Mouse (Mus musculus): Measurements from ENCODE around the gene Cst3.
A peak's percentile ranks its signal among the peaks of the same experiment; 100 is the strongest.

Gene Cst3

GRCm38 (mm10) chr2:148875335-148875811 is at the start of gene Cst3:
Cst3 (minus strand) TSS chr2:148875692.
- Histone ChIP-seq H3K27me3 (ENCODE audit: control insufficient read depth, insufficient read depth, low read length, poor library complexity, severe bottlenecking) (no peaks in the 10 kb centered on the region), H3K36me3 (ENCODE audit: control insufficient read depth, insufficient read depth, low read length, poor library complexity, severe bottlenecking) (peaks cover 2% of the 10 kb centered on the region)
- peak; percentile 83 for DNase-seq (ENCODE audit: low read depth, low spot score)

DNA sequence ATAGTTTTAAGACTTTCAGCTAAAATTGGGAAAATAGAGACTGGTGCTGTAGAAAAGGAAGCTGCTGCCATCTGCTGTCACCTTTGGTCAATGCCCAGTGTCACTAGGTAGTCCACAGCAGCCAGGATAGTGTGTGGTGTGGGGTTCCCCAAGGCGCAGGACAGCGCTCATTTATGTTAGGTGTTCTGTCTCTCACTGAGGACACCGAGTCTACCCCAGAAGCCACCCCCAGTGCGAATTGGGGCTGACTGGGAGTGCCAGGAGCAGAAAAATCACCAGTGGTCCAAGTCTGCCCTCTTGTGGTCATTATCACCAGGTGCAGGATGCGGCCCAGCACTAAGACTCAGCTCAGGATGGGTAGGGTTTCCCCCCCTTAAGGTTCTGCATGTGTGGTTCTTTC is 26.8 kb upstream of the Cst3 start:
- H3K36me3 ChIP-seq (ENCODE audit: control insufficient read depth, insufficient read depth, low read length, poor library complexity, severe bottlenecking): no peaks in the 10 kb centered on the region
- DNase-seq (ENCODE audit: low read depth, low spot score): peak; percentile 84
- H3K27me3 ChIP-seq (ENCODE audit: control insufficient read depth, insufficient read depth, low read length, poor library complexity, severe bottlenecking): no peaks in the 10 kb centered on the region

- Histone ChIP-seq H3K36me3 (ENCODE audit: control insufficient read depth, insufficient read depth, low read length, poor library complexity, severe bottlenecking) (no peaks in the 10 kb centered on the region), H3K27me3 (ENCODE audit: control insufficient read depth, insufficient read depth, low read length, poor library complexity, severe bottlenecking) (no peaks in the 10 kb centered on the region)
- no peak for DNase-seq (ENCODE audit: low read depth, low spot score)
Observed at GRCm38 (mm10) chr2:148900305-148900704, 24.8 kb upstream of the Cst3 start.

- Histone ChIP-seq H3K36me3 (ENCODE audit: control insufficient read depth, insufficient read depth, low read length, poor library complexity, severe bottlenecking) (no peaks in the 10 kb centered on the region), H3K27me3 (ENCODE audit: control insufficient read depth, insufficient read depth, low read length, poor library complexity, severe bottlenecking) (no peaks in the 10 kb centered on the region; the same call in 1 of the 2 replicates)
- no peak for DNase-seq (ENCODE audit: low read depth, low spot score)
Observed at GRCm38 (mm10) chr2:148896219-148896618, 20.7 kb upstream of the Cst3 start.

DNA sequence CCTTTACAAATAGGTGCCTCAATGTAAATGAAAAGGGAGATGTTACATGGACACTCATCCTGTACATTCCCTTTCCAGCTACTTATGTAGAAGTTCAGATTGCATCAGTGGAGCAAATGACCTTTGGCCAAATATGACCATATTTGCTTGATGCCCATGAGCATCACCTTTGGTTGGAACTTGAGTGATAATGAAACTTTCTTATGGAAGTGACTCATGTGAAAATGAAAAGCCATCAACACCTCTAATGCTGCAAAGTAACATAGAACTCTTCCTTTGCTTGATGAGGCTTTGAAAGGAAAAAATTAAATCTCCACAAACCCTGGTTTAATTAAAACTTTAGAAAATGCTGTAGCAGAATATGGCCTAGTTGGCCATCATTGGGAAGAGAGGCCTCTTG is 17.6 kb upstream of the Cst3 start:
- Histone ChIP-seq H3K36me3 (ENCODE audit: control insufficient read depth, insufficient read depth, low read length, poor library complexity, severe bottlenecking) (no peaks in the 10 kb centered on the region), H3K27me3 (ENCODE audit: control insufficient read depth, insufficient read depth, low read length, poor library complexity, severe bottlenecking) (no peaks in the 10 kb centered on the region; the same call in 1 of the 2 replicates)
- no peak for DNase-seq (ENCODE audit: low read depth, low spot score)

DNA sequence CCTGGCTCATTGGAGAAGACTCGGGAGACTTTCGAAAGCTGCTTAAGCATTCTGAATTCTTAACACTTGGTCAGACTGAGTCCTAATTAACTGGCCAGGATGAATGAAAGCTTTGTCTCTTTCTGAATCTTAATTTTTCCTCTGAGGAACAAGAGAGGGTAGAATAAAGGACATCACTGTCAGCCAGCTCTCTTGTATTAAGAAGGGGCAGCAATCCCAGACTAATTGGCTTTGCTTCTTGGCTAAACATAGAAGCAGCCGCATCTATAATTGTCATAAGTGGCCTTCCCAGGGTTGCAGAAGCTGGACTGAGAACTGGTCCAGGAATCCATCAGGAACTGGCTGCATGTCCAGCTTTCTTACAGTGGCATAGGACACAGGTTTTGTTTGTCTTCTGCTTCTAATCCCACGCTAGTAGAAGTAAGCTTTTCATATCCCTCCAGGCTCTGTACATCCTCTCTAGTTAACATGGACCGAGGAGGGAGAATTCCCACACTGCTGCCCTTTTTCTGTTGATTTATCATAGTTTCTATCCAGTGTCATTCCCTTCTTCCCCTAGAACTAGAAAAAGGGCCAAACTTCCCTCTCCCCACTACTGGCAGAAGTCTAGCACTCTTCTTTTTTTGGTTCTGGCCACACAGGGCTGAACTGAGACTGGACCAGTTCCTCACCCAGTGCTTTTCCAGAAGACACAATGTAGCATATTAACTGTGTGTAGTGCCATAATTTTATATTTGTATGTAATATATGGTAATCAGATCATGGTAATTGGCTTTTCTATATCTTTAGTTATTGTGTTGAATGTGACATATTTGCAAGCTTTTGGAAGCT is 14.7 kb upstream of the Cst3 start:
- DNase-seq (ENCODE audit: low read depth, low spot score): no peak
- no peaks in the 10 kb centered on the region for H3K36me3 ChIP-seq (ENCODE audit: control insufficient read depth, insufficient read depth, low read length, poor library complexity, severe bottlenecking)

GRCm38 (mm10) chr2:148889331-148890010 is 14.0 kb upstream of the Cst3 start:
- DNase-seq (ENCODE audit: low read depth, low spot score): no peak
- no peaks in the 10 kb centered on the region for H3K36me3 ChIP-seq (ENCODE audit: control insufficient read depth, insufficient read depth, low read length, poor library complexity, severe bottlenecking)
- H3K27me3 ChIP-seq (ENCODE audit: control insufficient read depth, insufficient read depth, low read length, poor library complexity, severe bottlenecking): no peaks in the 10 kb centered on the region; the same call in 1 of the 2 replicates

More for the DNA sequence above, 14.7 kb upstream of the Cst3 start:
- H3K27me3 ChIP-seq (ENCODE audit: control insufficient read depth, insufficient read depth, low read length, poor library complexity, severe bottlenecking): no peaks in the 10 kb centered on the region; the same call in 1 of the 2 replicates

- no peaks in the 10 kb centered on the region for H3K36me3 ChIP-seq (ENCODE audit: control insufficient read depth, insufficient read depth, low read length, poor library complexity, severe bottlenecking)
- DNase-seq (ENCODE audit: low read depth, low spot score): no peak
Observed at GRCm38 (mm10) chr2:148888872-148889271, 13.4 kb upstream of the Cst3 start.

GRCm38 (mm10) chr2:148884738-148885137 is 9.2 kb upstream of the Cst3 start:
- no peak for DNase-seq (ENCODE audit: low read depth, low spot score)
- Histone ChIP-seq H3K27me3 (ENCODE audit: control insufficient read depth, insufficient read depth, low read length, poor library complexity, severe bottlenecking) (no peaks in the 10 kb centered on the region), H3K36me3 (ENCODE audit: control insufficient read depth, insufficient read depth, low read length, poor library complexity, severe bottlenecking) (no peaks in the 10 kb centered on the region)

More at GRCm38 (mm10) chr2:148888872-148889271, 13.4 kb upstream of the Cst3 start:
- no peaks in the 10 kb centered on the region; the same call in 1 of the 2 replicates for H3K27me3 ChIP-seq (ENCODE audit: control insufficient read depth, insufficient read depth, low read length, poor library complexity, severe bottlenecking)

- Histone ChIP-seq H3K27me3 (ENCODE audit: control insufficient read depth, insufficient read depth, low read length, poor library complexity, severe bottlenecking) (no peaks in the 10 kb centered on the region), H3K36me3 (ENCODE audit: control insufficient read depth, insufficient read depth, low read length, poor library complexity, severe bottlenecking) (no peaks in the 10 kb centered on the region)
- DNase-seq (ENCODE audit: low read depth, low spot score): no peak
Observed at GRCm38 (mm10) chr2:148879199-148879598, 3.7 kb upstream of the Cst3 start.

DNA sequence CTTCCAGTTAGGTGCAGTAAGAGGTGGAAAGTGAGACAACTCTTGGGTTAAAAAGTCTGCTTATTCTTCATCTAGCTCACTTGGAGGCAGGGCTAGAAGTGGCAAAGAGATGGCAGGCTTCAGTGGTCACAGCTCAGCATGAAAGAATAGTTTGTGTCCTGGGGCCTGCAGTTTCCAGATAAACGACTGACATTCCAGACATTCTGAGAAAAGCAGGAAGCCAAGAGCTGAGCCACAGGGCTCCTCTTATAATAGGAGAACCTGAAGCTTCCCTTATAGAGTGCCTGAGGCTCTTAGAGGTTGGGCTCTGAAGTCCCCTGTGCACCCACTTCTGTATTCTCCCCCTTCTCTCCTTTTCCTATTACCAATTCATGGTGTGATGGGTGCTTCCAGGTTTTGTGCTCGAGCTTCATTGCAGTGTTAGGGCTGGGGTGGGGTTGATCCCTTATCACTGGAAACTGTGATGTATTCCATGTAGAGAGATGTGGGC is 3.2 kb upstream of the Cst3 start:
- no peaks in the 10 kb centered on the region for H3K36me3 ChIP-seq (ENCODE audit: control insufficient read depth, insufficient read depth, low read length, poor library complexity, severe bottlenecking)

GRCm38 (mm10) chr2:148877016-148877770 is 1.7 kb upstream of the Cst3 start:
- no peaks in the 10 kb centered on the region; the same call in none of the 2 replicates for H3K36me3 ChIP-seq (ENCODE audit: control insufficient read depth, insufficient read depth, low read length, poor library complexity, severe bottlenecking)
- DNase-seq (ENCODE audit: low read depth, low spot score): peak; percentile 52
- H3K27me3 ChIP-seq (ENCODE audit: control insufficient read depth, insufficient read depth, low read length, poor library complexity, severe bottlenecking): no peaks in the 10 kb centered on the region

More for the DNA sequence above, 3.2 kb upstream of the Cst3 start:
- no peaks in the 10 kb centered on the region for H3K27me3 ChIP-seq (ENCODE audit: control insufficient read depth, insufficient read depth, low read length, poor library complexity, severe bottlenecking)
- DNase-seq (ENCODE audit: low read depth, low spot score): no peak

DNA sequence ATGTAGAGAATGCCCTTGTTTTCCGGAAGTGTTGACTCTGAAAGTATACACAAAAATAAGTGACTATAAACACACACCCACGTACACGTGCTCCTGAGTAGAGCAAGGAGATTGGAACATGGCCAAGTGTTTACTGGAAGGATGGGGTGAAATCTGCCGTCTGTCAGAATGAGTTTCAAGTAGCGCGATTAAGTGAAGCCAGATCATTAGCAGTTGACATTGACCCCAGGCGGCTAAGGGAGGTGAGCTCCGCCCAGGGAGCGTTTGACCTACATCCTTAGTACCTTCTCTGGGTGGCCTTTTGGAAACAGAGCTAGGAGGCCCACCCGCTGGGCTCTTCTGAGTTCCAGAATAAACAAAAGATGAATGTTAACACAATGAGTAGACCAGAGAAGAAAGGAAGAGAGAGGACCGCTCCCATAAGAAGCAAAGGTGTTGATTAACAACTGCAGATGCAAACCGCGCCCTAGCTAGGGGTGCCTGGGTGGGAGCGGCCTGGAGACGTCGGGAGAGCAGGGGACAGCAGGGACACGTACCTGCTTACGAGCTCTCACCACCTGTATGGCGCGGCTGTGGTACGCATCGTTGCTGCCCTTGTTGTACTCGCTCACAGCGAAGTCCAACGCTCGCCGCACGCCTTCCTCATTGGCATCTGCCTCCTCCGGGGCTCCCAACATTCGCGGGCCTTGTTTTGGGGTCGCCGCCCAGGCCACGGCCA is 716 bp downstream of the Cst3 start:
- peaks cover 2% of the 10 kb centered on the region for H3K36me3 ChIP-seq (ENCODE audit: control insufficient read depth, insufficient read depth, low read length, poor library complexity, severe bottlenecking)
- peak; percentile 11 for DNase-seq (ENCODE audit: low read depth, low spot score)
- no peaks in the 10 kb centered on the region for H3K27me3 ChIP-seq (ENCODE audit: control insufficient read depth, insufficient read depth, low read length, poor library complexity, severe bottlenecking)

- DNase-seq (ENCODE audit: low read depth, low spot score): no peak
- Histone ChIP-seq H3K36me3 (ENCODE audit: control insufficient read depth, insufficient read depth, low read length, poor library complexity, severe bottlenecking) (peaks cover 2% of the 10 kb centered on the region), H3K27me3 (ENCODE audit: control insufficient read depth, insufficient read depth, low read length, poor library complexity, severe bottlenecking) (no peaks in the 10 kb centered on the region)
Observed at GRCm38 (mm10) chr2:148874224-148874616, 1.3 kb downstream of the Cst3 start.
